Mouse (Mus musculus) lung, adult 2 months (tissue): Measurements from ENCODE around the gene Rbms3.

Experiments used
- CTCF ChIP-seq: fragments of 200-500 bp; IDR thresholded peaks from 2 replicates; pipeline ENCODE4 v1.5.1; 2011; ENCODE audit warnings: mild to moderate bottlenecking, low read length, control low read depth; ENCODE audit not compliant: insufficient read depth
- POLR2A ChIP-seq: fragments of 200-500 bp; IDR thresholded peaks from 2 replicates; pipeline ENCODE4 v1.6.1; 2011; ENCODE audit warnings: low read depth, mild to moderate bottlenecking, control low read depth, low read length, borderline replicate concordance; ENCODE audit errors: extremely low read depth

DNA sequence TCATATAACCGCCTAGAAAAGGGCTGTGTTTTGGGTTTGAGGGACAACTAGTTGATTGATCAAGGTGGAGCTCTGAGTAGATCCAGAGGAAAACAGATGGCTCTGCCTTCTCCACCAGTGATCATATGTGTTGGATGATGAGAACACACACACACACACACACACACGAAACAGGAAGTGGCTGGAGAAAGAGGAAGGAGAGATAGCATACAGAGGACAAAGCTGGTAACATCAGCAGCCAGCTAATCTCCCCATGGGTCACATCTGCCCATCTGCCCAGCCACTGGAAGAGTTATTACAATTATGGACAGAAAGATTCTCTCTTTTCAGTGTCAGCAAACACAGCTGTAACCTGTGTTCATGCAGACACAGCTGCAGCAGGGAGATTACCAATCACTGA is 816.3 kb downstream of the Rbms3 start:
- no peak for TF ChIP-seq CTCF
- TF ChIP-seq POLR2A: no peak
